Mouse (Mus musculus) gastrocnemius, adult 2 months (tissue): ENCODE results near the gene Slc22a5. TPM values are rescaled to one million over a fixed set of nuclear protein-coding genes. Genes with fewer than 3 reads are reported as not detected.
"Not testable (repeated sequence)": the region's sequence is repeated elsewhere in the genome, so short reads cannot be mapped to it uniquely, and the experiment has no call there.

Experiments
- DNase-seq: peaks from one replicate; pipeline ENCODE4 v3.0.0; 2022
- H3K27ac ChIP-seq: fragments of 200-600 bp; 2 replicates; pipeline ENCODE4 v1.8.1; 2022; ENCODE audit warnings: mild to moderate bottlenecking
- H3K4me3 ChIP-seq: fragments of 200-600 bp; 2 replicates; pipeline ENCODE4 v1.8.1; 2022; ENCODE audit warnings: mild to moderate bottlenecking, moderate library complexity
- CTCF ChIP-seq: fragments of 200-600 bp; IDR thresholded peaks from 2 replicates; pipeline ENCODE4 v1.8.1; 2022; ENCODE audit warnings: antibody characterized with exemption, mild to moderate bottlenecking, moderate library complexity
- intact Hi-C: fragments of 180-260 bp; cut with DNase I; formaldehyde crosslinking; loops from one replicate; pipeline ENCODE4 v1.15.1; 2025
- total RNA-seq, 2 experiments: library from RNA; stranded (reverse); gene quantifications; 2 replicates each; pipeline ENCODE4 v1.2.3; 2021

Slc22a5 gene
- total RNA-seq, 2 experiments from 2014 or later: 7.6 to 11.0 TPM

- no peak overlapping the region for H3K27ac ChIP-seq
- no peak for TF ChIP-seq CTCF
- no peak for DNase-seq
- intact Hi-C loops: no loop called here
- H3K4me3 ChIP-seq: no peak overlapping the region
Measured at GRCm38 (mm10) chr11:53902741-53903140, 11.3 kb upstream of the Slc22a5 start.

GRCm38 (mm10) chr11:53900991-53901390 is 9.5 kb upstream of the Slc22a5 start:
- intact Hi-C loops: no loop called here

GRCm38 (mm10) chr11:53899981-53900380 is 8.5 kb upstream of the Slc22a5 start:
- no peak overlapping the region for H3K4me3 ChIP-seq
- intact Hi-C loops: no loop called here
- H3K27ac ChIP-seq: no peak overlapping the region
- DNase-seq: no peak
- no peak for TF ChIP-seq CTCF

More at GRCm38 (mm10) chr11:53900991-53901390, 9.5 kb upstream of the Slc22a5 start:
- TF ChIP-seq CTCF: no peak
- H3K27ac ChIP-seq: no peak overlapping the region
- H3K4me3 ChIP-seq: no peak overlapping the region
- DNase-seq: no peak

GRCm38 (mm10) chr11:53899004-53899403 is 7.5 kb upstream of the Slc22a5 start:
- no peak overlapping the region for H3K27ac ChIP-seq
- no peak for DNase-seq
- TF ChIP-seq CTCF: no peak
- H3K4me3 ChIP-seq: no peak overlapping the region
- intact Hi-C loops: no loop called here

GRCm38 (mm10) chr11:53896935-53897334 is 5.5 kb upstream of the Slc22a5 start:
- TF ChIP-seq CTCF: no peak
- DNase-seq: no peak
- Histone ChIP-seq H3K27ac (no peak overlapping the region), H3K4me3 (no peak overlapping the region)
- intact Hi-C loops: no loop called here

- intact Hi-C loops: no loop called here
- Histone ChIP-seq H3K27ac (peak overlapping the region; percentile 38; the same call in 1 of the 2 replicates), H3K4me3 (no peak overlapping the region)
- TF ChIP-seq CTCF: no peak
- DNase-seq: no peak
Measured at GRCm38 (mm10) chr11:53893451-53893850, 2.0 kb upstream of the Slc22a5 start.

- intact Hi-C loops: no loop called here
- DNase-seq: no peak
- Histone ChIP-seq H3K27ac (peak overlapping the region; percentile 93; the same call in 1 of the 2 replicates), H3K4me3 (no peak overlapping the region)
- no peak for TF ChIP-seq CTCF
Measured at GRCm38 (mm10) chr11:53892716-53893416, 1.4 kb upstream of the Slc22a5 start.

GRCm38 (mm10) chr11:53890906-53891504 is 455 bp downstream of the Slc22a5 start:
- peak overlapping the region; percentile 94 for H3K4me3 ChIP-seq
- DNase-seq: peak; percentile 74
- H3K27ac ChIP-seq: peak overlapping the region; percentile 93
- intact Hi-C loops: no loop called here
- no peak for TF ChIP-seq CTCF

- no peak for TF ChIP-seq CTCF
- intact Hi-C loops: no loop called here
- no peak for DNase-seq
- Histone ChIP-seq H3K4me3 (peak overlapping the region; percentile 94), H3K27ac (peak overlapping the region; percentile 28; the same call in 1 of the 2 replicates)
Measured at GRCm38 (mm10) chr11:53890225-53890624, 1.2 kb downstream of the Slc22a5 start.

- no peak for TF ChIP-seq CTCF
- H3K4me3 ChIP-seq: peak overlapping the region; percentile 94
- intact Hi-C loops: no loop called here
- peak overlapping the region; percentile 68 for H3K27ac ChIP-seq
- DNase-seq: no peak
Measured at GRCm38 (mm10) chr11:53889091-53889645, 2.3 kb downstream of the Slc22a5 start.

- DNase-seq: no peak
- no peak for TF ChIP-seq CTCF
- no peak overlapping the region for H3K4me3 ChIP-seq
- intact Hi-C loops: no loop called here
- H3K27ac ChIP-seq: peak overlapping the region; percentile 68
Measured at GRCm38 (mm10) chr11:53888242-53888641, 3.2 kb downstream of the Slc22a5 start.

- no peak for TF ChIP-seq CTCF
- intact Hi-C loops: no loop called here
- no peak for DNase-seq
- Histone ChIP-seq H3K27ac (no peak overlapping the region), H3K4me3 (no peak overlapping the region)
Measured at GRCm38 (mm10) chr11:53883287-53883686, 8.2 kb downstream of the Slc22a5 start.

- H3K4me3 ChIP-seq, DNase-seq, H3K27ac ChIP-seq, intact Hi-C loops: not testable (repeated sequence)
Measured at GRCm38 (mm10) chr11:53878096-53878495, 13.4 kb downstream of the Slc22a5 start.
